Mouse (Mus musculus): ENCODE measurements around the gene Itga2. TPM values are rescaled to one million over a fixed set of nuclear protein-coding genes. Genes with fewer than 3 reads are reported as not detected.

Gene Itga2
- 0.04 TPM in 1 of 2 replicates, not detected in the other for total RNA-seq (2012; rRNA removed)
- total RNA-seq (2014; rRNA removed), result not detected in 2 replicates
- polyA plus RNA-seq (2012; ENCODE audit: insufficient read length, low read depth), result not detected in 2 replicates

- TF ChIP-seq ELF1 (IDR thresholded peaks at IDR 0.05; ENCODE audit: low read depth, low read length), result no peak
- no peak for TF ChIP-seq ZKSCAN1 (IDR thresholded peaks at IDR 0.05; ENCODE audit: borderline replicate concordance, low read depth, low read length)
- no peak for TF ChIP-seq RCOR1 (conservative IDR thresholded peaks at IDR 0.05; ENCODE audit: low read depth, low read length)
- no peak for TF ChIP-seq HCFC1 (IDR thresholded peaks at IDR 0.05; ENCODE audit: low read depth, low read length)
- TF ChIP-seq RAD21 (IDR thresholded peaks at IDR 0.05; ENCODE audit: low read depth, low read length), result no peak
- TF ChIP-seq BHLHE40 (IDR thresholded peaks at IDR 0.05; ENCODE audit: low read depth, low read length), result no peak
- TF ChIP-seq CHD2 (IDR thresholded peaks at IDR 0.05; ENCODE audit: low read length), result no peak
- no peak for TF ChIP-seq ZMIZ1 (IDR thresholded peaks at IDR 0.05; ENCODE audit: low read depth, low read length)
- H3K27ac ChIP-seq (ENCODE audit: insufficient read depth, low read depth), result no peak within 1 kb of the TSS
- no peaks in the 10 kb centered on the region for H3K27me3 ChIP-seq (replicated peaks)
- H3K36me3 ChIP-seq (replicated peaks in 1 of 2; ENCODE audit: control insufficient read depth in 1 of 2, insufficient read depth in 1 of 2, low read length in 1 of 2), result no peaks in the 10 kb centered on the region
- H3K79me2 ChIP-seq (replicated peaks; ENCODE audit: control insufficient read depth, extremely low read depth, insufficient read depth, poor library complexity, severe bottlenecking), result no peaks in the 10 kb centered on the region
- H3K9ac ChIP-seq (ENCODE audit: insufficient read depth, low read depth), result no peak within 1 kb of the TSS
- H3K9me3 ChIP-seq (replicated peaks; ENCODE audit: low read length), result no peaks in the 10 kb centered on the region
- no peak within 1 kb of the TSS for H3K4me3 ChIP-seq (replicated peaks in 1 of 3; ENCODE audit: low read depth in 2 of 3, low read length in 2 of 3, poor library complexity in 1 of 3)
- no peak within 1 kb of the TSS for H3K4me2 ChIP-seq (ENCODE audit: insufficient read depth, low read depth, poor library complexity, severe bottlenecking)
- DNase-seq (ENCODE audit: extremely low read depth), result no peak
- no peaks in the 10 kb centered on the region for H3K4me1 ChIP-seq (ENCODE audit: control insufficient read depth in 1 of 2, insufficient read depth in 2 of 2)
- dilution Hi-C loops (cut with MboI; ENCODE audit: extremely low pct_ligation_motif_present, extremely low pct_unique_long_range_greater_than_20kb, low sequenced_read_pairs), result no loop called here
- in situ Hi-C loops (cut with MboI; ENCODE audit: low pct_ligation_motif_present, low pct_unique_long_range_greater_than_20kb, low sequenced_read_pairs), result no loop called here
Measured at GRCm38 (mm10) chr13:114931775-114932294, at the start of gene Itga2. Itga2 (minus strand) TSS chr13:114932100.

- dilution Hi-C loops (cut with MboI; ENCODE audit: extremely low pct_ligation_motif_present, extremely low pct_unique_long_range_greater_than_20kb, low sequenced_read_pairs), result no loop called here
- Histone ChIP-seq H3K36me3 (replicated peaks in 1 of 2; ENCODE audit: control insufficient read depth in 1 of 2, insufficient read depth in 1 of 2, low read length in 1 of 2) (no peaks in the 10 kb centered on the region), H3K4me3 (replicated peaks in 1 of 3; ENCODE audit: low read depth in 2 of 3, low read length in 2 of 3, poor library complexity in 1 of 3) (no peak overlapping the region), H3K4me2 (ENCODE audit: insufficient read depth, low read depth, poor library complexity, severe bottlenecking) (no peak overlapping the region), H3K27ac (ENCODE audit: insufficient read depth, low read depth) (no peak overlapping the region), H3K9me3 (replicated peaks; ENCODE audit: low read length) (no peaks in the 10 kb centered on the region), H3K79me2 (replicated peaks; ENCODE audit: control insufficient read depth, extremely low read depth, insufficient read depth, poor library complexity, severe bottlenecking) (no peaks in the 10 kb centered on the region), H3K27me3 (replicated peaks) (no peaks in the 10 kb centered on the region), H3K4me1 (ENCODE audit: control insufficient read depth in 1 of 2, insufficient read depth in 2 of 2) (no peaks in the 10 kb centered on the region; a peak in 1 of 4 replicates), H3K9ac (ENCODE audit: insufficient read depth, low read depth) (no peak overlapping the region)
- TF ChIP-seq RAD21 (IDR thresholded peaks at IDR 0.05; ENCODE audit: low read depth, low read length) (peak; percentile 45), SMC3 (IDR thresholded peaks at IDR 0.05; ENCODE audit: low read depth, low read length) (peak; percentile 55), ETS1 (conservative IDR thresholded peaks at IDR 0.05; ENCODE audit: low read depth, low read length) (no peak), CHD1 (IDR thresholded peaks at IDR 0.05; ENCODE audit: low read depth, low read length) (no peak), CHD2 (IDR thresholded peaks at IDR 0.05; ENCODE audit: low read length) (0 out of 2 replicates have a peak, but pooled peaks have one; percentile 21), ELF1 (IDR thresholded peaks at IDR 0.05; ENCODE audit: low read depth, low read length) (no peak), RCOR1 (conservative IDR thresholded peaks at IDR 0.05; ENCODE audit: low read depth, low read length) (no peak), KAT2A (IDR thresholded peaks at IDR 0.05; ENCODE audit: insufficient replicate concordance, low read length) (no peak), MEF2A (IDR thresholded peaks at IDR 0.05; ENCODE audit: borderline replicate concordance, low read depth, low read length) (no peak), JUND (conservative IDR thresholded peaks at IDR 0.05; ENCODE audit: low read depth, low read length) (no peak), ZNF384 (IDR thresholded peaks at IDR 0.05; ENCODE audit: low read depth, low read length) (no peak), SIN3A (IDR thresholded peaks at IDR 0.05; ENCODE audit: low read length) (no peak), JUN (IDR thresholded peaks at IDR 0.05; ENCODE audit: insufficient read depth, low read depth, low read length) (no peak), MXI1 (IDR thresholded peaks at IDR 0.05; ENCODE audit: low read depth, low read length) (no peak), PAX5 (IDR thresholded peaks at IDR 0.05; ENCODE audit: low read length) (no peak), ZMIZ1 (IDR thresholded peaks at IDR 0.05; ENCODE audit: low read depth, low read length) (no peak), POLR2AphosphoS2 (IDR thresholded peaks at IDR 0.05; ENCODE audit: low read depth, low read length) (no peak), MAZ (IDR thresholded peaks at IDR 0.05; ENCODE audit: low read depth, low read length) (no peak), USF1 (IDR thresholded peaks at IDR 0.05; ENCODE audit: low read depth, low read length) (no peak), CTCF (conservative IDR thresholded peaks at IDR 0.05 in 1 of 2, IDR thresholded peaks at IDR 0.05 in 1 of 2; ENCODE audit: low read depth in 2 of 2, low read length in 2 of 2) (peak in 1 of 2 experiments; percentile 59; a peak in 2 of 4 replicates)
- in situ Hi-C loops (cut with MboI; ENCODE audit: low pct_ligation_motif_present, low pct_unique_long_range_greater_than_20kb, low sequenced_read_pairs), result loop anchor here (25.0 kb wide), 1 partner anchor 181 kb away; no protein-coding TSS in a partner anchor
- DNase-seq (ENCODE audit: extremely low read depth), result peak; percentile 53
Measured at GRCm38 (mm10) chr13:114980831-114981419, 49.0 kb upstream of the Itga2 start.
